Mouse (Mus musculus): Measurements from ENCODE around the gene Rnf150. TPM values are rescaled to one million over a fixed set of nuclear protein-coding genes. Genes with fewer than 3 reads are reported as not detected.
A peak's percentile ranks its signal among the peaks of the same experiment; 100 is the strongest.

The Rnf150 gene
- polyA plus RNA-seq, 1 experiment from 2014 or later = 1.4 TPM

GRCm38 (mm10) chr8:82982873-82983272 lies 119.7 kb downstream of the Rnf150 start:
- 35% methylated on average over 1 of the region's 1 CpGs for WGBS

GRCm38 (mm10) chr8:82983301-82983700 lies 120.1 kb downstream of the Rnf150 start:
- ATAC-seq (ENCODE audit: insufficient read depth) = no peak
- H3K4me3 ChIP-seq (ENCODE audit: low read depth, low read length) = no peak overlapping the region
- peaks cover 13% of the 10 kb centered on the region for H3K4me1 ChIP-seq (ENCODE audit: insufficient read depth)
- H3K9ac ChIP-seq = no peak overlapping the region
- TF ChIP-seq CTCF (IDR thresholded peaks at IDR 0.05; ENCODE audit: low read depth) = no peak
- no peaks in the 10 kb centered on the region for H3K27me3 ChIP-seq (ENCODE audit: insufficient read depth, low read length)
- H3K4me2 ChIP-seq = no peak overlapping the region
- no peaks in the 10 kb centered on the region for H3K9me3 ChIP-seq (ENCODE audit: low read depth, low read length)
- 33% methylated on average over 5 of the region's 5 CpGs for WGBS
- peak overlapping the region; percentile 18; the same call in 1 of the 2 replicates for H3K27ac ChIP-seq (ENCODE audit: low read depth)
- peak; percentile 46 for DNase-seq
- no peaks in the 10 kb centered on the region for H3K36me3 ChIP-seq (ENCODE audit: insufficient read depth)

More at GRCm38 (mm10) chr8:82982873-82983272, 119.7 kb downstream of the Rnf150 start:
- no peaks in the 10 kb centered on the region for H3K36me3 ChIP-seq (ENCODE audit: insufficient read depth)
- no peaks in the 10 kb centered on the region for H3K9me3 ChIP-seq (ENCODE audit: low read depth, low read length)
- no peak overlapping the region for H3K9ac ChIP-seq
- peak overlapping the region; percentile 18; the same call in 1 of the 2 replicates for H3K27ac ChIP-seq (ENCODE audit: low read depth)
- peaks cover 13% of the 10 kb centered on the region for H3K4me1 ChIP-seq (ENCODE audit: insufficient read depth)
- H3K27me3 ChIP-seq (ENCODE audit: insufficient read depth, low read length) = no peaks in the 10 kb centered on the region
- TF ChIP-seq CTCF (IDR thresholded peaks at IDR 0.05; ENCODE audit: low read depth) = no peak
- no peak; the same call in 1 of the 2 replicates for ATAC-seq (ENCODE audit: insufficient read depth)
- H3K4me3 ChIP-seq (ENCODE audit: low read depth, low read length) = no peak overlapping the region
- no peak for DNase-seq
- H3K4me2 ChIP-seq = no peak overlapping the region

DNA sequence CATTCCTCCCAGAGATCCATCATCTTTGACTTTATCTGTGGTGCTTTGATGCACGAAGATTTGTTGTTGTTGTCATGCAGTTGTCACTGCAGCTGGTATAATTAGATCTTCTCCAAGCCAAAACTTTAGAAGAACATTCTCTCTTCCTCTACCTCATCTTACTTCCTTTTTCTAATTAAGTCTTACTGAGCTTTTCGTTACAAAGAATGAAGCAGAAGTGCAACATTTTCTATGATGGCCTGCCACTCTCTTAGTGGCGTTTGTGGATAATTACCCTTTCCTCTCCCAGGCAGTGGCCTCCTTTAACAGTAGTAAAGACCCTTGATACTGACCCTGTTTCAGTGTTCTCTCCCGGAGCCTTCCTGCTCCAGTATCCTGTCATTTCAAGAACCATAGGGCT lies 128.9 kb downstream of the Rnf150 start:
- H3K4me2 ChIP-seq = no peak overlapping the region
- H3K27me3 ChIP-seq (ENCODE audit: insufficient read depth, low read length) = no peaks in the 10 kb centered on the region
- 49% methylated on average over 4 of the region's 4 CpGs for WGBS
- ATAC-seq (ENCODE audit: insufficient read depth) (no peak), DNase-seq (no peak)
- H3K9ac ChIP-seq = no peak overlapping the region
- no peaks in the 10 kb centered on the region for H3K36me3 ChIP-seq (ENCODE audit: insufficient read depth)
- no peaks in the 10 kb centered on the region for H3K4me1 ChIP-seq (ENCODE audit: insufficient read depth)
- no peak for TF ChIP-seq CTCF (IDR thresholded peaks at IDR 0.05; ENCODE audit: low read depth)
- H3K9me3 ChIP-seq (ENCODE audit: low read depth, low read length) = no peaks in the 10 kb centered on the region
- no peak overlapping the region for H3K27ac ChIP-seq (ENCODE audit: low read depth)
- H3K4me3 ChIP-seq (ENCODE audit: low read depth, low read length) = no peak overlapping the region

DNA sequence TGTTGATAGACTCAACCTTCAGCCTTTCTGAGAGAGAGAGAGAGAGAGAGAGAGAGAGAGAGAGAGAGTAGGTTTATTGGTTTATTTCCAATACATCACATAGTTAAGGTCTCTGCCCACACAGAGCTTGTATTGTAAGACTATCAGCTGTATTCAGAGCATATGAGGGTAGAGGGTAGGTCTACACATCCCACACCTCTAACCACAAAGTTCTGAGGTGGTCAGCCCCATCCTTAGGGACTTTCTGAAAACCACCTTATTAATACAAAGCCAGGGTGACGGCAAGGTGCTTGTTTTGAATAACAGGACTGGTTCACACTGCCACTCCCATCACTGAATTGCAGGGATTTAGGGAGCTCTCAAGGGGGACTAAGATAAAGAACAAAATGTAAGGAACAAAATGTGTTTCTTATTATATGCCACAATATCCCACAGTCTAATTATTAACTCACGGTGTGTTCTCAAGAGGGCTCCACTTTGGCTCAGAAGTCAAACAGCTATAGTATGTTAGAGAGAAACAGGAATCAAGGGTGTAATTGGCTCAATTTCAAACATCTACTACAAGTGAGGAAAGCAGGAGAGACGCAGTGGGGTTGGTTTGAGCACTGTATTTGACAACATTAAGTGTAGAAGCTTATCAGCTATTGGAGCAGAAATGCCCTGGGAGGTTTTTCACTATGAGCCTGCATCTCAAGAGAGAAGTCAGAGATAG lies 132.7 kb downstream of the Rnf150 start:
- whole genome bisulfite sequencing = 54% methylated on average over 3 of the region's 3 CpGs
- no peaks in the 10 kb centered on the region for H3K27me3 ChIP-seq (ENCODE audit: insufficient read depth, low read length)
- ATAC-seq (ENCODE audit: insufficient read depth) = peak; percentile 58; the same call in 1 of the 2 replicates
- peak; percentile 67 for DNase-seq
- H3K9ac ChIP-seq = no peak overlapping the region
- no peaks in the 10 kb centered on the region for H3K36me3 ChIP-seq (ENCODE audit: insufficient read depth)
- H3K9me3 ChIP-seq (ENCODE audit: low read depth, low read length) = no peaks in the 10 kb centered on the region
- no peak overlapping the region for H3K4me2 ChIP-seq
- TF ChIP-seq CTCF (IDR thresholded peaks at IDR 0.05; ENCODE audit: low read depth) = no peak
- H3K4me1 ChIP-seq (ENCODE audit: insufficient read depth) = no peaks in the 10 kb centered on the region
- no peak overlapping the region for H3K4me3 ChIP-seq (ENCODE audit: low read depth, low read length)
- no peak overlapping the region for H3K27ac ChIP-seq (ENCODE audit: low read depth)

- 70% methylated on average over 3 of the region's 3 CpGs for WGBS
- H3K9me3 ChIP-seq (ENCODE audit: low read depth, low read length) = no peaks in the 10 kb centered on the region
- H3K4me1 ChIP-seq (ENCODE audit: insufficient read depth) = no peaks in the 10 kb centered on the region
- ATAC-seq (ENCODE audit: insufficient read depth) (no peak), DNase-seq (no peak)
- H3K4me2 ChIP-seq = no peak overlapping the region
- no peak overlapping the region for H3K27ac ChIP-seq (ENCODE audit: low read depth)
- H3K9ac ChIP-seq = no peak overlapping the region
- H3K27me3 ChIP-seq (ENCODE audit: insufficient read depth, low read length) = no peaks in the 10 kb centered on the region
- H3K36me3 ChIP-seq (ENCODE audit: insufficient read depth) = no peaks in the 10 kb centered on the region
- no peak overlapping the region for H3K4me3 ChIP-seq (ENCODE audit: low read depth, low read length)
- no peak for TF ChIP-seq CTCF (IDR thresholded peaks at IDR 0.05; ENCODE audit: low read depth)
Observed at GRCm38 (mm10) chr8:82996843-82997242, 133.7 kb downstream of the Rnf150 start.

GRCm38 (mm10) chr8:82998778-82999177 lies 135.6 kb downstream of the Rnf150 start:
- H3K9me3 ChIP-seq (ENCODE audit: low read depth, low read length) = no peaks in the 10 kb centered on the region
- no peaks in the 10 kb centered on the region for H3K27me3 ChIP-seq (ENCODE audit: insufficient read depth, low read length)
- no peak overlapping the region for H3K9ac ChIP-seq
- ATAC-seq (ENCODE audit: insufficient read depth) (no peak), DNase-seq (no peak)
- no peak overlapping the region for H3K27ac ChIP-seq (ENCODE audit: low read depth)
- TF ChIP-seq CTCF (IDR thresholded peaks at IDR 0.05; ENCODE audit: low read depth) = no peak
- H3K4me1 ChIP-seq (ENCODE audit: insufficient read depth) = no peaks in the 10 kb centered on the region
- no peak overlapping the region for H3K4me2 ChIP-seq
- 65% methylated on average over 2 of the region's 2 CpGs for WGBS
- H3K4me3 ChIP-seq (ENCODE audit: low read depth, low read length) = no peak overlapping the region
- no peaks in the 10 kb centered on the region for H3K36me3 ChIP-seq (ENCODE audit: insufficient read depth)

GRCm38 (mm10) chr8:83003187-83003586 lies 140.0 kb downstream of the Rnf150 start:
- no peak for DNase-seq
- no peak for ATAC-seq (ENCODE audit: insufficient read depth)
- Histone ChIP-seq H3K4me2 (no peak overlapping the region), H3K9ac (no peak overlapping the region), H3K9me3 (ENCODE audit: low read depth, low read length) (no peaks in the 10 kb centered on the region), H3K36me3 (ENCODE audit: insufficient read depth) (no peaks in the 10 kb centered on the region), H3K27ac (ENCODE audit: low read depth) (no peak overlapping the region), H3K4me1 (ENCODE audit: insufficient read depth) (no peaks in the 10 kb centered on the region), H3K4me3 (ENCODE audit: low read depth, low read length) (no peak overlapping the region), H3K27me3 (ENCODE audit: insufficient read depth, low read length) (no peaks in the 10 kb centered on the region)
- TF ChIP-seq CTCF (IDR thresholded peaks at IDR 0.05; ENCODE audit: low read depth) = no peak
- 89% methylated on average over 7 of the region's 7 CpGs for WGBS
